23 mouse cellular contexts compared by ENCODE assay signal in the genomic region with DNA sequence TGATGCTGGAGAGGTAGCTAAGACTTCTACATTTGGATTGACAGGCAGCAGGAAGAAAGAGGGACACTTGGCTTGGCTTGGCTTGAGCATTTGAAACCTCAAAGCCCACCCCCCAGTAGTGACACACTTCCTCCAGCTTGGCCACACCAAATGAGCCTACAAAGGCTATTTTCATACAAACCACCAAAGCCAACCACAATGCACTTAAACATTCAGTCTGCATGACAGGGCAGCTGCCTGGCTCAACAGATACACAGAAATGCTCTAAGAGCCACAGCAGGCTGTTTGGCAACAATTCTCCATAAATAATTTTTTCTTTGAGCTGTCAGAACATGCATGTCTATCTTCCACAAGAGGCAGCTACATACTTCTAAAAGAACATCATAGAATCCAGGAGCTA.
A peak's percentile ranks its signal among the peaks of the same experiment; 100 is the strongest.
DNase-seq lines count a peak whose midpoint lies in the region; ATAC-seq and TF ChIP-seq lines count a peak whose summit lies in the region.
"Had no signal": no experiment of that assay in that cellular context is flagged by ENCODE, and none has a peak within 500 bp of the region (broad histone marks: within the 10 kb centered on the region; RNA-seq: fewer than 3 reads in every experiment).

No protein-coding gene starts in this region.

- DNase-seq in 3T3-L1 (ENCODE audit: low read depth, low spot score), result peak; percentile 36
- peak; percentile 78 for DNase-seq in 416B (ENCODE audit: low read depth)
- DNase-seq in R1 (ENCODE audit: low read depth, low spot score), result peak; percentile 39
- no peak for DNase-seq in kidney, postnatal 4 days
- no peak for DNase-seq in urinary bladder, postnatal 10 days (ENCODE audit: low spot score)
- DNase-seq: adrenal gland, postnatal 14 days; cerebellum, adult 2 months; cerebellum, postnatal 10 days; embryo, embryonic 11 days; gastrocnemius, postnatal 36 days; heart, adult 18-20 months; heart, postnatal 10 days; heart, postnatal 4 days; kidney, adult 18-20 months had no signal

- H3K9me3 ChIP-seq in intestine, postnatal 0 days (ENCODE audit: control insufficient read depth), result no peaks in the 10 kb centered on the region
- H3K9me3 ChIP-seq: embryonic facial prominence, embryonic 15.5 days; forebrain, embryonic 10.5 days; forebrain, embryonic 15.5 days; heart, embryonic 10.5 days; hindbrain, embryonic 15.5 days had no signal

- no peak overlapping the region for H3K4me2 ChIP-seq in intestine, postnatal 0 days (replicated peaks; ENCODE audit: low read depth)
- H3K4me2 ChIP-seq: embryonic facial prominence, embryonic 15.5 days; forebrain, embryonic 15.5 days; hindbrain, embryonic 15.5 days had no signal

- no peak for TF ChIP-seq CTCF in intestine, postnatal 0 days (IDR thresholded peaks at IDR 0.05; ENCODE audit: low read depth)

- H3K4me1 ChIP-seq in intestine, postnatal 0 days (replicated peaks; ENCODE audit: control insufficient read depth, insufficient read depth, low read length), result no peaks in the 10 kb centered on the region
- H3K4me1 ChIP-seq: embryonic facial prominence, embryonic 15.5 days; forebrain, embryonic 10.5 days; forebrain, embryonic 15.5 days; heart, embryonic 10.5 days; hindbrain, embryonic 15.5 days had no signal

- ATAC-seq in granulocyte monocyte progenitor cell, adult 5-6 weeks (replicated peaks; ENCODE audit: poor library complexity, severe bottlenecking), result 0 out of 2 replicates have a peak, but pooled peaks have one; percentile 30
- no peak for ATAC-seq in intestine, postnatal 0 days
- ATAC-seq: activated CD4-positive, CD25-positive, alpha-beta regulatory T cell, adult 4 months; forebrain, embryonic 15.5 days had no signal

- no peaks in the 10 kb centered on the region for H3K27me3 ChIP-seq in intestine, postnatal 0 days (replicated peaks; ENCODE audit: control insufficient read depth, insufficient read depth, low read length)
- H3K27me3 ChIP-seq: embryonic facial prominence, embryonic 15.5 days; forebrain, embryonic 15.5 days; hindbrain, embryonic 15.5 days had no signal

- no peak overlapping the region for H3K9ac ChIP-seq in intestine, postnatal 0 days (ENCODE audit: low read depth, low read length)
- H3K9ac ChIP-seq: embryonic facial prominence, embryonic 15.5 days; forebrain, embryonic 15.5 days; hindbrain, embryonic 15.5 days had no signal

- H3K36me3 ChIP-seq in intestine, postnatal 0 days (ENCODE audit: control insufficient read depth, insufficient read depth), result no peaks in the 10 kb centered on the region
- H3K36me3 ChIP-seq: embryonic facial prominence, embryonic 15.5 days; forebrain, embryonic 10.5 days; forebrain, embryonic 15.5 days; heart, embryonic 10.5 days; hindbrain, embryonic 15.5 days had no signal

- H3K27ac ChIP-seq in intestine, postnatal 0 days (ENCODE audit: low read depth, low read length), result no peak overlapping the region
- H3K27ac ChIP-seq: embryonic facial prominence, embryonic 15.5 days; forebrain, embryonic 10.5 days; forebrain, embryonic 15.5 days; heart, embryonic 10.5 days; hindbrain, embryonic 15.5 days had no signal

- H3K4me3 ChIP-seq in intestine, postnatal 0 days (ENCODE audit: low read depth, low read length), result no peak overlapping the region
- H3K4me3 ChIP-seq: embryonic facial prominence, embryonic 15.5 days; erythroblast, embryonic 14.5 days; forebrain, embryonic 10.5 days; forebrain, embryonic 15.5 days; heart, embryonic 10.5 days; hindbrain, embryonic 15.5 days had no signal

Comparison
In these comparisons a context has a peak if more than half of its experiments do, and no peak if none do; other contexts are left out.
1. DNase-seq: peak in 3T3-L1 (single experiment), 416B (single experiment) and R1 (single experiment); none in kidney, postnatal 4 days (0 of 2) and urinary bladder, postnatal 10 days (single experiment).